Mouse (Mus musculus) liver, embryonic 11.5 days (tissue): ENCODE results near the gene Sar1b. TPM values are rescaled to one million over a fixed set of nuclear protein-coding genes. Genes with fewer than 3 reads are reported as not detected.
A peak's percentile ranks its signal among the peaks of the same experiment; 100 is the strongest.

Experiments used
- ATAC-seq: fragments of 200-750 bp; cut with Nextera tagmentation; replicated peaks from 2 replicates; pipeline ENCODE4 v1.8.0; 2017; ENCODE audit warnings: moderate number of reproducible peaks, mild to moderate bottlenecking, moderate TSS enrichment, moderate library complexity; ENCODE audit not compliant: low FRiP score
- DNase-seq: peaks from one replicate; pipeline ENCODE4 v3.0.0-alpha.2; 2017; ENCODE audit warnings: low spot score
- H3K27ac ChIP-seq: fragments of 300-500 bp; sonication (generic); 2 replicates; pipeline ENCODE4 v1.5.1; 2014; ENCODE audit warnings: mild to moderate bottlenecking, low read depth, low read length, control low read depth
- H3K27me3 ChIP-seq: fragments of 300-500 bp; sonication (generic); replicated peaks from 2 replicates; pipeline ENCODE4 v1.6.1; 2014; ENCODE audit warnings: low read length, mixed read lengths; ENCODE audit not compliant: control insufficient read depth, insufficient read depth
- H3K36me3 ChIP-seq: fragments of 300-500 bp; sonication (generic); 2 replicates; pipeline ENCODE4 v1.6.1; 2014; ENCODE audit warnings: mild to moderate bottlenecking, low read length, moderate library complexity, mixed read lengths; ENCODE audit not compliant: control insufficient read depth, insufficient read depth
- H3K4me1 ChIP-seq: fragments of 300-500 bp; sonication (generic); replicated peaks from 2 replicates; pipeline ENCODE4 v1.6.1; 2014; ENCODE audit warnings: low read length, mixed read lengths; ENCODE audit not compliant: control insufficient read depth, insufficient read depth
- H3K4me2 ChIP-seq: fragments of 300-500 bp; sonication (generic); 2 replicates; pipeline ENCODE4 v1.6.1; 2014; ENCODE audit warnings: mild to moderate bottlenecking, control low read depth, moderate library complexity
- H3K4me3 ChIP-seq: fragments of 300-500 bp; sonication (generic); 2 replicates; pipeline ENCODE4 v1.5.1; 2014; ENCODE audit warnings: low read depth, low read length, control low read depth
- H3K9ac ChIP-seq: fragments of 300-500 bp; sonication (generic); 2 replicates; pipeline ENCODE4 v1.6.1; 2014; ENCODE audit warnings: low read depth, low read length, control low read depth
- H3K9me3 ChIP-seq: fragments of 300-500 bp; sonication (generic); 2 replicates; pipeline ENCODE4 v1.6.1; 2016; ENCODE audit warnings: low read length, inconsistent platforms, mixed read lengths; ENCODE audit not compliant: control insufficient read depth
- WGBS: fragments of 180-500 bp; shearing (Covaris S2); extraction: QIAGEN DNeasy Blood & Tissue Kit; methylation state at CpG from one replicate; pipeline ENCODE4 v1.1.7; 2014; 5-methylcytosine and 5-hydroxymethylcytosine counted together
- polyA plus RNA-seq: library from polyadenylated mRNA; unstranded; fragments of >200 nt; fragmentation: Nextera tagmentation; extraction: Ambion mirVana; gene quantifications from 2 replicates; pipeline ENCODE4 v1.2.1, GENCODE M21; 2014

Gene Sar1b
- polyA plus RNA-seq, 1 experiment from 2014 or later = 110 TPM

DNA sequence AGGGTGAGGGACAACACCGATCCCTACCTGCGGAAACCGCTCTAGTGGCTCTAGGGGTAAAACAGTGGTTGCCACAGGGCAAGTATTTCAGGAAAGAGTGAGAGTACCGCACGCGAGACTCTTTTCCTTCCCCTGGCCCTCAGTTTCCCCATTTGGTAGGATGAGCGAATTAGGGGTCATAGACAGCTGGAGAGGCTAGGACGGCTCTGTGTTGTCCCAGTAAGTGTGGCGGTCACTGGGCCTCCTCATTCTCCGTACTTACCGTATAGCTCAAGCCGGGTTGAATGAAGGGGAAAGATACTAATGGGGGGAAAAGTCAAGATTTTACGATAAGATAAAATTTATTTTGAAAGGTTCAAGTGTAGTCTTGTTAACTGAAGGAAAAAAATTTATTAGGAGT, 468 bp downstream of the Sar1b start:
- no peak; the same call in 1 of the 2 replicates for ATAC-seq
- no peaks in the 10 kb centered on the region for H3K9me3 ChIP-seq
- no peak for DNase-seq
- H3K27me3 ChIP-seq = no peaks in the 10 kb centered on the region
- H3K4me3 ChIP-seq = peak overlapping the region; percentile 96
- no peaks in the 10 kb centered on the region for H3K36me3 ChIP-seq
- H3K9ac ChIP-seq = peak overlapping the region; percentile 85
- H3K4me1 ChIP-seq = peaks cover 20% of the 10 kb centered on the region
- H3K27ac ChIP-seq = peak overlapping the region; percentile 41; the same call in 1 of the 2 replicates
- 3% methylated on average over 13 of the region's 13 CpGs for WGBS
- peak overlapping the region; percentile 69 for H3K4me2 ChIP-seq

DNA sequence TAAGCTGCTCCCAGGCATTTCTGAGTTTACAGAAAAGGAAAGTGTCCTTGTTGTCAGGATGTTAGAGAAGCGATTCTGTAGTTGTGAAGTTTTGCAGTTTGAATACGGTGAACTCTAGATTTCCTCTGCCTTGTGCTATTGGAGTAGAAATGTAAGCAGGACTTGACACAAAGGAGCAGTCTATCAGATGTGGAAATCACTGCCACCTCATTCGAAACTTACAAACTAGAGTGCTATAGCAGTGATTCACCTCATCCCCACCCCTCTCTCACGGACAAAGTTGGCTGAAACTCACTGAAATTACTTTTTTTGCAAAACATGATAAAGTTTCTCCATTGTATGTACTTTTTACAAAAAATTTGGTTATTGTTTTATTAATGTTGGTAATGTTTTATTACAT, 1.3 kb downstream of the Sar1b start:
- no peaks in the 10 kb centered on the region for H3K27me3 ChIP-seq
- H3K4me1 ChIP-seq = peaks cover 20% of the 10 kb centered on the region
- WGBS = 73% methylated on average over 4 of the region's 4 CpGs
- H3K9me3 ChIP-seq = no peaks in the 10 kb centered on the region
- no peak overlapping the region for H3K9ac ChIP-seq
- no peak for ATAC-seq
- peak overlapping the region; percentile 96; the same call in 1 of the 2 replicates for H3K4me3 ChIP-seq
- peak overlapping the region; percentile 69 for H3K4me2 ChIP-seq
- no peak for DNase-seq
- no peaks in the 10 kb centered on the region for H3K36me3 ChIP-seq
- no peak overlapping the region for H3K27ac ChIP-seq

DNA sequence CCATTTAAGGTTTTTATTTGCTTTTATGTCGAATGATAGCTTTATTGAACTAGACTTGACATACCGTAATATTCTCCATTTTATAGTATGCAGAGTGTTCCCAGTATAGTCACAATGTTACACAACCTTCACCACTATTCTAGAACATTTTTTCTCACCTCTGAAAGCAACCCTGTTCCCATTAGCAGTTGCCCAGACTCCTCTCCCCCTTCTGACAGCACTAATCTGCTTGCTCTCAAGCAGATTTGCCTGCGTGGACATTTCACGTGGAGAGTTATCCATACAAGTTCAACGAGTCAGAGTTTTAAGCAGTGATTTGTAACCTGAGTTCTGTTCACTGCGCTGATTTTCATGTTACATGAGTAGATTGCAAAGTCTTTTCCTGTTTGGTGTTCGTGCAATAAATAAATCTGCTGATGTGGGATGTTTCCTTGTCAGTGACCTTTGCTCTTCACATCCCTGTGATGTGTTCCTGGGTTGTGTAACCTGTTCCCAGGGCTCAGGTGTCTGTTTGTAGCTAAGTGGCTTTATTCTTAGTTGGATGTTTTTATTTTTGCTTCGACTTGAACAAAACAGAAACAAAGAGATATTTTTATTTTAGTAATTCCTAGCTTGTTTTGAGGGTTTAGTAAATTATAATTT, 4.2 kb downstream of the Sar1b start:
- Histone ChIP-seq H3K27ac (peak overlapping the region; percentile 47; the same call in 1 of the 2 replicates), H3K27me3 (no peaks in the 10 kb centered on the region), H3K9me3 (no peaks in the 10 kb centered on the region), H3K4me3 (no peak overlapping the region), H3K4me2 (peak overlapping the region; percentile 18; the same call in 1 of the 2 replicates), H3K9ac (no peak overlapping the region), H3K36me3 (no peaks in the 10 kb centered on the region), H3K4me1 (peaks cover 20% of the 10 kb centered on the region)
- ATAC-seq = no peak
- 71% methylated on average over 8 of the region's 8 CpGs for whole genome bisulfite sequencing
- DNase-seq = no peak

DNA sequence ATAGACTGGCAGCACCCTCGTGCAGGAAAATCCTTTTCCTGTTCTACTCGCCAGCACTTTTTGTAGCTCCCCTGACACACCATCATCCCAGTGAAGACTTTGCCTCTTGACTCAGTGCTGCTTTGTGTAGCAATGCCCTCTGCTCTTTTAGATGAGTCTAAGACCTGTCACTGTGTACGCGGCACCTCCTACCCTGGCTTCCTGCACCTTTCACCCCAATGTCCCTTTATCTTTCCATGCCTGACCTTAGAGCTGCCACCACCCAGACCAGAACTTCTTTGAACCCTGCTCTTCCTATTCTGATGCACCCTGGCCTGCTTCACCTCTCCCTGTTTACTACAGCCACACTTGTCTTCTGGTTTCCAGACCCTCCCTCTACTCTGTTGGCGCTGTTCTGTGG, 4.8 kb downstream of the Sar1b start:
- Histone ChIP-seq H3K27ac (peak overlapping the region; percentile 47), H3K4me2 (peak overlapping the region; percentile 24), H3K4me1 (peaks cover 17% of the 10 kb centered on the region), H3K9me3 (no peaks in the 10 kb centered on the region), H3K9ac (no peak overlapping the region), H3K36me3 (no peaks in the 10 kb centered on the region), H3K27me3 (no peaks in the 10 kb centered on the region), H3K4me3 (no peak overlapping the region)
- DNase-seq (no peak), ATAC-seq (peak; percentile 35; the same call in 1 of the 2 replicates)
- WGBS = 54% methylated on average over 5 of the region's 5 CpGs

DNA sequence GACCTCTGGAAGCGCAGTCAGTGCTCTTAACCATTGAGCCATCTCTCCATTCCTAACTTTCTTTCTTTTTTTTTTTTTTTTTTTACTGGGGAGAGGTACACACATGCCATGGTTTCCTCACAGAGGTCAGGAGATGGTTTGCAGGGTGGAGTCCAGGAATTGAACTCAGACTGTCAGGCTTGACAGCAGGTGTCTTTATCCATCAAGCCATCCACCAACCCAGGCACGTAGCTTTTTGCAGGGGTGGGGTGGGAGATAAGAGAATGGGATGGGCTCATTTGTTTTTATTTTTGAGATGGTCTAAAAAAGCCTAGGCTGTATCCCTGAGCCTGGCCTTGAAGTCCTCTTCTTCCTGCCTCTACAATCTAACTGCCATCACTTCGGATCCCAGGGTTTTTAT, 12.0 kb downstream of the Sar1b start:
- 69% methylated on average over 3 of the region's 3 CpGs for WGBS
- no peaks in the 10 kb centered on the region for H3K9me3 ChIP-seq
- no peak overlapping the region for H3K4me3 ChIP-seq
- no peak for DNase-seq
- no peak overlapping the region for H3K4me2 ChIP-seq
- no peaks in the 10 kb centered on the region for H3K4me1 ChIP-seq
- H3K36me3 ChIP-seq = peaks cover 7% of the 10 kb centered on the region
- no peaks in the 10 kb centered on the region for H3K27me3 ChIP-seq
- no peak overlapping the region for H3K9ac ChIP-seq
- H3K27ac ChIP-seq = no peak overlapping the region
- peak; percentile 60; the same call in 1 of the 2 replicates for ATAC-seq

DNA sequence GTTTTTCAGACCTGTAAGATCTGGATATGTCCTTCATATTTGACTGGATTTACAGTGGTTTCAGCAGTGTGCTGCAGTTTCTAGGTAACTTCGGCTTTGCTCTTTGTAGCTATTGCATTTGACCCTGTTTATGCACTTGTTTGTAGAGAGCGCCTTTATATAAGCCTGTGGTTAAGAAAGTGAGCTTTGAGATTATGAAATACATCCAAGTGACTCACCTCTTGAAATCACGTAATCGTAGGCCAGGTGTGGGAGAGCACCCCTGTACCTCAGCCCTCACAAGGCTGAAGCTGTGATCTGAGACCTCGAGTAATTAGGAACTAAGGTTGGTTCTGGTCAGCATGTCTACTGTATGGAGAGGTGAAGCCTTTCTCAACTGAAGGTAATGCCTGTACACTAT, 14.0 kb downstream of the Sar1b start:
- peaks cover 12% of the 10 kb centered on the region for H3K36me3 ChIP-seq
- no peaks in the 10 kb centered on the region; the same call in 1 of the 2 replicates for H3K4me1 ChIP-seq
- H3K27ac ChIP-seq = no peak overlapping the region
- WGBS = 85% methylated on average over 5 of the region's 5 CpGs
- DNase-seq = no peak
- no peak overlapping the region for H3K9ac ChIP-seq
- H3K4me3 ChIP-seq = no peak overlapping the region
- no peak overlapping the region for H3K4me2 ChIP-seq
- H3K27me3 ChIP-seq = no peaks in the 10 kb centered on the region
- H3K9me3 ChIP-seq = no peaks in the 10 kb centered on the region
- no peak for ATAC-seq

DNA sequence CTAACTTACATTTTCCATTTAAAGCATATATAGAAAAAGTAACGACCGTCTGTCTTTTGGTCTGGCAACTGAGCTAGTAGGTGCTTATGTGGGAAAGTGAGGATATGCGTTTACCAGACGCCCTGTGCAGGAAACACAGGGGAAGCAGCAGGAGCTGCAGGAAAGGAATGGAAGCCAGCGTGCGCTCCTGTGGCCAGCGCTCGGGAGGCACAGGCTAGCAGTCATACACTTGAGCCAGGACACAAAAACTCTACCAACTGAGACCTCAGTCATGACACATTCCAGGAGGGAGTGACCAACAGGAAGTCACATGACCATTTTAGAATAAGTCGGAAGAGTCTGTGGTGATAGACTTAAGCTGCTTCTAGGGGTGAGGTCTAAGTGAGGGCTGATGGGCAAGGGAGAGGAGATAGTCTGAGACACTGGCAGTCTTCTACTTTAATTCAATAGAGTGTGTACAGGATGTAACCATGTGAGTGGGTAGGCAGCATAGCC, 17.3 kb downstream of the Sar1b start:
- no peak for ATAC-seq
- H3K4me1 ChIP-seq = no peaks in the 10 kb centered on the region; the same call in 1 of the 2 replicates
- no peaks in the 10 kb centered on the region for H3K9me3 ChIP-seq
- no peak for DNase-seq
- 82% methylated on average over 9 of the region's 9 CpGs for WGBS
- no peak overlapping the region for H3K27ac ChIP-seq
- H3K9ac ChIP-seq = no peak overlapping the region
- H3K36me3 ChIP-seq = peaks cover 16% of the 10 kb centered on the region
- H3K27me3 ChIP-seq = no peaks in the 10 kb centered on the region
- no peak overlapping the region for H3K4me3 ChIP-seq
- no peak overlapping the region for H3K4me2 ChIP-seq

DNA sequence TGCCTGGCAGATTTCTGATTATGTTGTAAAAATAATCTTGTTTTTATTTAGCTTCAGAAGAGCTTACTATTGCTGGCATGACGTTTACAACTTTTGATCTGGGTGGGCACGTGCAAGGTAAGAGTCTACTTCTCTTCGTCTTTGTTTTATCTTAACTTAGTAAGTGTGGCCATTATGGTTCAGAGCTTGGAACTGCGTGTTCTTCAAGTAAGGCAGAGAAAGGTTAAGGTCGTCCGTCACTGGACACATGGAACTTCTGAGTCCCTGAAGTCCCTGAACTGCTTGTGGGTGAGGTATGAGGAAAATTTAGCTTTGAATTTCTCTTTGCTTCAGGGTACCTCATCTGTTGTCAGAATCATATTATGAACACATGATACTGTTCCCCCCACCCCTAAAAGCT, 19.2 kb downstream of the Sar1b start:
- H3K36me3 ChIP-seq = peaks cover 21% of the 10 kb centered on the region
- no peaks in the 10 kb centered on the region for H3K27me3 ChIP-seq
- DNase-seq = no peak
- H3K4me1 ChIP-seq = no peaks in the 10 kb centered on the region; the same call in 1 of the 2 replicates
- H3K4me3 ChIP-seq = no peak overlapping the region
- ATAC-seq = no peak
- H3K4me2 ChIP-seq = no peak overlapping the region
- no peak overlapping the region for H3K27ac ChIP-seq
- 88% methylated on average over 6 of the region's 6 CpGs for WGBS
- H3K9ac ChIP-seq = no peak overlapping the region
- no peaks in the 10 kb centered on the region for H3K9me3 ChIP-seq

DNA sequence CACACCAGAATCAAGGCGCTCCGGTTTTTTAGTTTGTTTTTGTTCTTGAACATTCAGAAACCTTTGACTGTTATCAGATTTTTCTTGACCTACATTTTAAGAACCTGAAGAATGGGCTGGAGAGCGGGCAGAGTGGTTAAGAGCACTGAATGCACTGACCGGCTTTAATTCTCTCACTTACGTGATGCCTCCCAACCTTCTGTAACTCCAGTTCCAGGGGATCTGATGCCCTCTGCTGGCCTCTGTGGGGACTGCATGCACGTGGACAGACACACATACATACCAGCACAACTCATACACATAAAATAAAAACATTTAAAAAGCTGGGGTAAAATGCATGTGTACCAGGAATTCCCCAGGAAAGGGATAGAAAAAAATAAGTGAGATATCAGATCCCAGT, 22.4 kb downstream of the Sar1b start:
- no peak for ATAC-seq
- Histone ChIP-seq H3K4me1 (no peaks in the 10 kb centered on the region; the same call in 1 of the 2 replicates), H3K36me3 (peaks cover 15% of the 10 kb centered on the region; the same call in 1 of the 2 replicates), H3K4me2 (no peak overlapping the region), H3K9me3 (no peaks in the 10 kb centered on the region), H3K27me3 (no peaks in the 10 kb centered on the region), H3K9ac (no peak overlapping the region), H3K27ac (no peak overlapping the region), H3K4me3 (no peak overlapping the region)
- WGBS = 78% methylated on average over 6 of the region's 6 CpGs
- peak; percentile 56 for DNase-seq
